Mouse (Mus musculus) left cerebral cortex, postnatal 10 days (tissue): ENCODE data around the gene Kank2. TPM values are rescaled to one million over a fixed set of nuclear protein-coding genes. Genes with fewer than 3 reads are reported as not detected.
A peak's percentile ranks its signal among the peaks of the same experiment; 100 is the strongest.

Source experiments
- DNase-seq, 2 experiments: peaks; one replicate each; pipeline ENCODE4 v3.0.0; 2021 to 2022; ENCODE audit warnings: low spot score in 2 of 2, mixed read lengths in 1 of 2; ENCODE audit errors: extremely low spot score in 1 of 2
- intact Hi-C: fragments of 180-260 bp; cut with DNase I; formaldehyde crosslinking; loops from one replicate; pipeline ENCODE4 v1.15.1; 2025
- total RNA-seq, 2 experiments: library from RNA; stranded (reverse); gene quantifications; 2 replicates each; pipeline ENCODE4 v1.2.3; 2021

Kank2 gene
- total RNA-seq, 2 experiments from 2014 or later, result 6.7 to 7.7 TPM

- intact Hi-C loops, result no loop called here
- DNase-seq, result no peak
These were observed 38.8 kb downstream of the Kank2 start for GRCm38 (mm10) chr9:21759718-21760117.

- DNase-seq, result no peak
- intact Hi-C loops, result no loop called here
These were observed 39.7 kb downstream of the Kank2 start for GRCm38 (mm10) chr9:21758576-21759529.

GRCm38 (mm10) chr9:21754516-21755321 is 43.8 kb downstream of the Kank2 start:
- no peak for DNase-seq
- intact Hi-C loops, result no loop called here

- peak; percentile 41 to 70 for DNase-seq
- intact Hi-C loops, result no loop called here
These were observed 44.5 kb downstream of the Kank2 start for GRCm38 (mm10) chr9:21754003-21754402.

- DNase-seq, result peak in 1 of 2 experiments; percentile 58
- intact Hi-C loops, result no loop called here
These were observed 46.2 kb downstream of the Kank2 start for GRCm38 (mm10) chr9:21752252-21752792.

- no peak for DNase-seq
- intact Hi-C loops, result no loop called here
These were observed 47.2 kb downstream of the Kank2 start for GRCm38 (mm10) chr9:21751347-21751746.

- intact Hi-C loops, result no loop called here
- no peak for DNase-seq
These were observed 48.2 kb downstream of the Kank2 start for GRCm38 (mm10) chr9:21750370-21750769.

- no peak for DNase-seq
- intact Hi-C loops, result no loop called here
These were observed 49.0 kb downstream of the Kank2 start for GRCm38 (mm10) chr9:21749382-21750118.

- intact Hi-C loops, result no loop called here
- no peak for DNase-seq
These were observed 50.1 kb downstream of the Kank2 start for GRCm38 (mm10) chr9:21748491-21748890.

- DNase-seq, result peak in 1 of 2 experiments; percentile 61
- intact Hi-C loops, result no loop called here
These were observed 50.5 kb downstream of the Kank2 start for GRCm38 (mm10) chr9:21748033-21748432.

GRCm38 (mm10) chr9:21747238-21747774 is 51.2 kb downstream of the Kank2 start:
- no peak for DNase-seq
- intact Hi-C loops, result no loop called here

- DNase-seq, result no peak
- intact Hi-C loops, result no loop called here
These were observed 57.0 kb downstream of the Kank2 start for GRCm38 (mm10) chr9:21741514-21741913.

GRCm38 (mm10) chr9:21740427-21740826 is 58.1 kb downstream of the Kank2 start:
- intact Hi-C loops, result no loop called here
- DNase-seq, result no peak

GRCm38 (mm10) chr9:21738776-21739175 is 59.8 kb downstream of the Kank2 start:
- intact Hi-C loops, result no loop called here
- no peak for DNase-seq

GRCm38 (mm10) chr9:21737188-21737587 is 61.4 kb downstream of the Kank2 start:
- intact Hi-C loops, result no loop called here
- DNase-seq, result peak in 1 of 2 experiments; percentile 24

GRCm38 (mm10) chr9:21736580-21736979 is 62.0 kb downstream of the Kank2 start:
- intact Hi-C loops, result no loop called here

GRCm38 (mm10) chr9:21735126-21735525 is 63.4 kb downstream of the Kank2 start:
- DNase-seq, result no peak
- intact Hi-C loops, result no loop called here

More at GRCm38 (mm10) chr9:21736580-21736979, 62.0 kb downstream of the Kank2 start:
- no peak for DNase-seq

- intact Hi-C loops, result no loop called here
- no peak for DNase-seq
These were observed 64.6 kb downstream of the Kank2 start for GRCm38 (mm10) chr9:21733989-21734388.
